Mouse (Mus musculus) lung, postnatal 0 days (tissue): ENCODE measurements around the gene Ubtf.

ENCODE experiments used
- CTCF ChIP-seq: IDR thresholded peaks from 2 replicates; pipeline ENCODE4 v1.5.1; 2016; ENCODE audit warnings: antibody characterized with exemption, mild to moderate bottlenecking
- EP300 ChIP-seq: IDR thresholded peaks from 2 replicates; pipeline ENCODE4 v1.6.1; 2016; ENCODE audit warnings: antibody characterized with exemption, mild to moderate bottlenecking, control low read depth

DNA sequence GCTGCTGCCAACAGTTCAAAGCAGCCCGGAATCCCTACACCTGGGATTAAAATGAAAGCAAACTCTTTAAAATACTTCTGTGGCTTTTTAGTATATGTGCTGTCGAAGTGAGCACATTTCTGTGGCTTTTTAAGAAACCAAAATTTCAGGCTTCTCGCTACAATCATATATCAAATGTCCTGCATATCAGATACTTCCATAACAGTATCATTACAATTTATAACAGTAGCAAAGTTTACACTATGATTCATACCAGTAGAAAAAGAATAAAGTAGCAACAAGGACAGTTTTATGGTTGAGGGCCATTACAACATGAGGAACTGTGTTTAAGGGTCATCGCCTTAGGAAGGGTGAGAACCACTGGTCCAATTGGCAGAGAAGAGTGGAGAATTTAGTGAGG lies 21.6 kb upstream of the Ubtf start:
- TF ChIP-seq CTCF = no peak
- no peak for TF ChIP-seq EP300
